Mouse (Mus musculus): ENCODE results near the gene Glod4.
A peak's percentile ranks its signal among the peaks of the same experiment; 100 is the strongest.

The Glod4 gene

DNA sequence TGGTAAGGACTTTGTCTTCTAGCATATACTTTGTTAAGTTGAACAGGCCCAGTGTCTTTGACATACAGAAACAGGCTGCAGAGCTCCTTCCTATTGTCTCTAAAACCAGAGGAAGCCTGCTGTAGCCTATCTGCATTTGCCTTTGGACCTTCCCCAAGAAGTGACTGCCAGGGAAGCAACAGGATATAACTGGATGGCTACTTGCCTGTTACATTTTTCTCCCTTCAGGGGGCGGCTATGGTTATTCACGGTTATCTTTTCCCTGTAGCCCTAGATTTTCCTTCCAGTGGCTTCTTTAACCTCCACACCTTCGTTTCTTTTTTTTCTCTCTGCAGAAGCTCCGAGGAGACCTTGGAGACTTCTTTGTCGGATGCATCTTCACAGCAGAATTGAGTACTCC is 36.7 kb downstream of the Glod4 start:
- peak; percentile 31 for DNase-seq (ENCODE audit: low read depth, low spot score)

DNA sequence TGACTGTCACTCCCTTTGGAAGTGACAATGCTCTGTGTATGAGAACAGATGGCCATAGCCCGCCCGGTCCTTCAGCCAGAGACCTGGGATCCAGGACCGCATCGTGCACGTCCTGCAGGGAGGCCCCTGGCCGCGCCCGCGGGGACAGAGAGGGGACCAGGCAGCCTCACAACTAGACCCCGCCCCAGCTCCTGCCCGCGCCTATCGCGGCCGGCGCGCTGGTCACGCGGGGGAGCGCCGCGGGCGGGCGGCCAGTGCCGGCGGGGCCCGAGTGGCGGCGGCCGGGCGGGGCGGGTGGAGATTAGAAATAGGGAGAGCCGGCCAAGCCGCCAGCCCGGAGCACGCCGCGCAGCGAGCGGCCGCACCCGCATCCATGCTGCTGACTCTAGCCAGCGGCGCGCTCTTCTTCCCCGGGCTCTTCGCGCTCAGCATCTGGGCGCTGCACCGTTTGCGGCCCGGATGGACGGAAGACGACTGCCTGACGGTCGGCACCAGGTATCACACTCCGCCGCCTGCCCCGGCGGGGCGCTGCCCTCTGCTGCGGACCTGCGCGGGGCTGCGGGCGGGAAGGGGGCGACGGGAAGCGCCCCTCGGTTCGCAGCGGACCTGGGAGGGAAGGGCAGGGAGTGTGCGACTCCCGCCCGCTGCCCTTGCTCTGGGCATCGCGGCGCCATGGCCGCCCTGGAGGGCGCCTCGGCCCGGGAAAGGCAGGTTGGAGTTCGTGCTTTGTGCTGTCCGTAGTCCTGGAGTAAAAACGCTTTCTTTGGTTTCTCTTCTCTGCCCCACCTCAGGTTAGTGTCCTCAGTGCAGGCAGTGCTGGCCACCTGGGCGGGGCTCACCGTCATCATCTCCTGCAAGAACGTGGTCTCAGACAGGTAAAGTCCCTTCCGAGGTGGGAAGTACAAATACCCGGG is 41.5 kb downstream of the Glod4 start:
- peak; percentile 73 for DNase-seq (ENCODE audit: low read depth, low spot score)

DNA sequence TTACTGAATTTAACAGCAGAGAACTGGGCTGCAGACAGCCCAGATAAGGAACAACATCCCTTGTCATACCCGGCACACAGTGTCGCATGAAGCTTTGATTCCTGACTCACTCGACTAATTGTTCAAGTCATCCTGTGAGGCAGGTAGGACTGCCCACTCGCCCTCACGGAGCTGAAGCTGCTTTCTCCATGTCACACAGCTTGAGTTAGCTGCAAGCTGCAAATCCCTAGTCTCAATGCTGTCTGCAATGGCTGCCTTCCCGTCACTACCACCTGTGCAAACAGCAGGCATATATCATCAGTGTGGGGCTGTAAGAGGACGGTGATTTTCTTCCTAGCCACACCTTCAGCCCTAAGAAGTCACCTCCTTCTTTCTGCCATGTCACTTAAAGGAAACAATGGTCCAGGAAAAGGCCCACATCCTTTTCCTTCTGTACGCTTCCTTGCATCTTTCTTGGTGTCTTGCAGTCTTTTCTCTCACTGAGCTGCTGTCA is 46.5 kb downstream of the Glod4 start:
- DNase-seq (ENCODE audit: low read depth, low spot score): no peak

DNA sequence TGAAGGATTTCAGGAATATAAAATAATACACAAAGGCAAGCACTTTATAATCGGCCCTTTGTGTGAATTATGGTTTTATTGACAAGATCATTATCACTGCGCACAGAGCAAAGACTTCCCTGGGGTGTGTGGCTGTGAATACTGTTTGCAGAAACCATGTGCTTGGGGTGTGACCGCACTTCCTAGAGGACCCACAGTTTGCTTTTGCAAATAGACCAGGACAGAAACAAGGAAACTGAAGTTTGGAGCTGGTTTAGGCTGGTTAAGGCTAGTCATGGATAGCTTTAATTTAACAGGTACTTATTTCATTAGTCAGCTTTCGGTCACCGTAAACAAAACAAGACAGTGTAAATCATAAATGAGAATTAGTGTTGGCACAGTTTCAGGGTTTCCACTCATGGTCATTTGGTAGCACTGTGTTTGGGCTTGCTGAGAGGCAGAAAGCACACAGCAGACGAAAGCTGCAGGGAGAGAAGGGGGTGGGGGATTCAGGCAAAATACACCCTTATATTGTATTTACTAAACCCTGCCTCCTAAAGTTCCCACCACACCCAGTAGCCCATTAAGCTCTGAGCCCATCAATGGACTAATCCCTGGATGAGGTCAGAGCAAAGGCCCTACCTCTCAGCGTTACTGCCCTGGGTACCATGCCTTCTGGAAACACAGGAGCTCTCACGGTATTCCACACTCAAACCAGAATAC is 47.1 kb downstream of the Glod4 start:
- peak; percentile 57 for DNase-seq (ENCODE audit: low read depth, low spot score)

DNA sequence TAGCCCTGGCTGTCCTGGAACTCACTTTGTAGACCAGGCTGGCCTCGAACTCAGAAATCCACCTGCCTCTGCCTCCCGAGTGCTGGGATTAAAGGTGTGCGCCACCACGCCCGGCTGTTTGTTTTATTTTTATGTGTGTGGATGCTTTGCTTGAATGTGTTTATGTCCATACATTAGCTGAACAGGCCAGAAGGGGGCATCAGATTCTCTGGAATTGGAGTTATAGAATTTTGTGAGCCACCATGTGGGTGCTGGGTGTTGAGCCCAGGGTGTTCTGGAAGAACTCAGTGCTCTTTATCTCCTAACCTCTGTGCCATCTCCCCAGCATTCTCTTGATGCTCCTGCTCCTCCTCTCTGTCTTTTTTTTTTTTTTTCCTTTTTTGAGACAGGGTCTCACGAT is 56.6 kb downstream of the Glod4 start:
- peak; percentile 42 for DNase-seq (ENCODE audit: low read depth, low spot score)

DNA sequence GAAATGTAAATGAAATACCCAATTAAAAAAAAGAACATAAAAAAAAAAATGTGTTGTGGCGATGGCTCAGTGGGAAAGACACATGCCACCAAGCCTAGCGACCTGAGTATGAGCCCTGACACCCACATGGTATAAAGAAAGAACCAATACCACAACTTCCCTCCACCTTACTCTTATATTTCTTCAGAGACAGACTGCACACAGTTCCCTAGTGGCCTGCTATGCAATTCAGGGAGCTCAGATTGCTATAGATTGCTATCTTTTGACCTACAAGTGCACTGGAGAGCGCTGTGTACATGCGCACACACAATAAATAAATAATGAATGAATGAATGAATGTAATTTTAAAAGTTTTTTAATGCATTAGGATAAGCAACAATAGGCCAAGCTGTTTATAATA is 59.8 kb downstream of the Glod4 start:
- DNase-seq (ENCODE audit: low read depth, low spot score): no peak

DNA sequence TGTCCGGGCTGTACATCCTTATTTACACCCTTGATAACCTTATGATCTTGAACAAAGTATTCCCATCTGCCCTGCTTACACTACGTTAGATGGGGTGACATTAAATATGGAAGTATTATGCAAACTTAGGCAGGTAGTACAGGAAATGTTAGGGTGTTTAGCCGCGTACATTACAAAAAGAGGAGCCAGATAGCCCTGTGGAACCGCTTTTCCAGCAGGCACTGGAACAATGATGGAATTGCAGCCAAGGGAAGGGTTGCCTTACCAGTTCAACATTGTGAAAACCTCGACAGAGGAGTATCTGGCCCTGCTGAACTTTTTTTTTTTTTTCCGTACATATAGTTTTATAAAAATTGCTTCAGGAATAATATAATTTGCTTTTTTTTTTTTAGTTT is 63.4 kb downstream of the Glod4 start:
- no peak for DNase-seq (ENCODE audit: low read depth, low spot score)

DNA sequence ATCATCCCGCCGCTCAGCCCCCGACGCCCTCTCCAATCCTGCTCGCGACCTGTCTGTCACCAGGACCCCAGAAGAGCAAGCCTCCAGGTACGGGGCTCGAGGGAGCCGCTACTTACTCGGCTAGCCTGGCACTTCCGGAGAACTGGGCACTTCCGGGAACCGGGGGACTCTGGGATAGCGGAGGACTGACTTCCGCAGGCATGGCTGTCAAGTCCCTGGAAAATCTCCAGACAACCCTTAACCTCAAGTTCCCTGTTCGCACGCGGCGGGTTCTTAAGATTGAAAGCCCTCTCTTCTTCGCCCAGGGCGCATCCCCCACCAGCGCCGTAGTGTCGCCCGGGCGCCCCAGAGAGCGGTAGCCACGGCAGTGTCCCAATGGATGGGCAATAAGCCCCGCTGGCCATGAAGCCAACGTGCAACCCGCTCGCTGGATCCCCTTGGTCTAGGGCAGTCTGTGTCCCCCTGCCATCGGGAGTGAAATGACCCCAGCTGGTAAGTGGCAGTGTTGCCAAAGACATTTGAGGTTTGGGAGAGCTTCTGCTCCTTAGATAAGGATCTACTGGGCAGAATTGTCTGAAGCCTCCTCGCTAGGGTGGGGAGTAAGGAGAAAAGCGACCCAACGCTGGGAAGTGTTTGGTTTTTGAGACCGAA is 63.9 kb downstream of the Glod4 start, which contains the start of the genes Vps53 and Fam57a:
Gene Vps53 (minus strand): TSS at position 153 of the 651 bp plus-strand sequence.
Gene Fam57a (plus strand): TSS at position 177 of the 651 bp plus-strand sequence.
- peak; percentile 75 for DNase-seq (ENCODE audit: low read depth, low spot score)

DNA sequence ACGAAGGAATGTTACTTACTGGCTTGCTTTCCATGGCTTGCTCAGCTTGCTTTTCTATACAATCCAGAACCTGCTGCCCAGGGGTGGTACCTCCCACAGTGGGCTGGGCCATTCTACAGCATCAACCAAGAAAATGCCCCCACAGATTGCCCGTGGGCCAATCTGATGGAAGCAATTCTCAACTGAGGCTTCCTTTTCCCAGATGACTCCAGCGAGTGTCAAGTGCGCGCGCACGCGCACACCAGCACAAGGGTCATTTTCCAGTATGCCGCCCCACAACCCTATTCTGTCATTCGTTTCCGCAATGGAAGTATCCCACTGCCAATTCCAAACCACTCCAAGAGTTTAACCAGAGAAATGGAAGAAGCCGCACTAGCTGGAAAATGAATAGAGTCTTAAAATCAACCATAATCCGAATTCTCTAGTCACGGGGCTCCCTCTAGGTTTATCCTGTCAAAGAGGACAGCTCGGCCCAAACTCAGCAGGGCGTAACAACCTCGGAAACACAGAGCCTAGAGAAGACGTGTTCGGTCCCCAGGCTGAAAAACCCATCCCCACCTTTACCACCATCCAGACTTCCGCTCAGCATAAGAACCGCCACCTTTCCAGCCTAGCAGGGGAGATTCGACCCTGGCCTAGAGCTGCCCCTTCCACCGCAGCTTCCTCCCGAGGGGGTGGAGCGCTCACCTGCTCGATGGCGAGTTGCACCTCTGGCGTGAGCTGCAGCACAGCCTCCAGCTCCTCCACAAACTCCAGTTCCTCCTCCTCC is 64.6 kb downstream of the Glod4 start:
- peak; percentile 87 for DNase-seq (ENCODE audit: low read depth, low spot score)

DNA sequence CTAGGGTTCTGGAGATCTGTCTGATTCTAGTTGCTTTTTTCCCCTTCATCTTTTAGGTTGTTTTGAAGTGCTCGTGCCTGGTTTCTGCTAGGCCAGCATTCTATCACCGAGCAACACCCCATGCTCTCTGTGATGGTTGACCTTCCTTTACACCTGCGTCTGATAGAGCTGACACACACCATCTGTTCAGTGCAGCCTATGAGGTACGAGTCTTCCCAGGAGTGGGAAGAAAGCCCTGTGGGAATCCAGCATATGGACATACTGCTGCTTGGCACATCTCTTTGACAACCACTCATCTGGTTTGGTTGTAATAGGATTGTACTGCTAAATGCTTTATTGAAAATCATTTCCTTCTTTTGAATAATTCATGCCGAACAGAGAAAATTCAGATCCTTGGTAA is 73.3 kb downstream of the Glod4 start:
- DNase-seq (ENCODE audit: low read depth, low spot score): no peak

DNA sequence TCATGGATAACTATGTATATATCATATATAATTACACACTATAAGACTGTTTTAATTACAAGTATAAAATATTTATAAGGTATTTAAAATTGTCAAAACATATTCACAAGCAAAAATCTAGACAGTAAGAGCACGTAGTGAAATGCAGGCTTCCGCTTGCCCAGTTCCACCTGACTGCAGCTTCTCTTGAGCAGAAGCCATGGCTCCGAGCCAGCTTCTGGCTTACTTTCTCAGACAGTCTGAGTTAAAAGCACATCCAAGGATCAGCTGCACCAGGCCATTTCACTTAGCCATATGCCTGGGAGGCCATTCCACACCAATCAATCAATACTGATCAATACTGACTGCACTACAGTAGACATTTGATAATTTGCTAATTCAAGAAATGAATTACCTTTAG is 74.5 kb downstream of the Glod4 start:
- no peak for DNase-seq (ENCODE audit: low read depth, low spot score)

DNA sequence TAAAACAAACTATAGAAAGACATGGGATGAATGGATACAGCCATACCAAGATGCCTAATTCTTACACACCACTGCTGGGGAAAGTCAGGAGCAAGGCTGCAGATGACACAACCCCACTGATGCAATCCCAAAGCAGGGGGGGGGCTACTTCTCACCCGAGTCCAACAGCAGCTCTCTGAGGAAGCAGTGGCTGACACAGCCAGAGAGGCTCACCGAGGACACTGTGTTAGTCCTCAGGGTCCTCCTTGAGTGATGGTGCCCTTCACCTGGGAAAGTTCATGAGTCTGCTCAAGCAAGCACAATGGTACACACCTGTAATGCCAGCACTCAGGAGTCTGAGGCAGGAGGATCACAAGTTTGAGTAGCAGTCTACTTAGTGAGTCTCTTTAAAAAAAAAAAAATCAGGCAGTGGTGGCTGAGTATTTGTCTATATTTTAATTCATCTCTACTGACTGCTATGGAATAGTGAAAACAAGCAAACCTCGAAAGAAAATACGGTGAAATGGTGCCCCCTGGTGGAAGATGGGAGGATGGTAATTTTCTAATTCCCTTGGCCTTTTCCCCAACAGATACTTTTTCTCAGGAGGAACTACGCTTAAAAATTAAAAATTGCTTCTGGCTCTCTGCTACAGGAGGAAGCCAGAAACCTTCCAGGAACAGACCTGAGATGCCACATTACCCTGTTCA is 76.3 kb downstream of the Glod4 start:
- DNase-seq (ENCODE audit: low read depth, low spot score): peak; percentile 77

DNA sequence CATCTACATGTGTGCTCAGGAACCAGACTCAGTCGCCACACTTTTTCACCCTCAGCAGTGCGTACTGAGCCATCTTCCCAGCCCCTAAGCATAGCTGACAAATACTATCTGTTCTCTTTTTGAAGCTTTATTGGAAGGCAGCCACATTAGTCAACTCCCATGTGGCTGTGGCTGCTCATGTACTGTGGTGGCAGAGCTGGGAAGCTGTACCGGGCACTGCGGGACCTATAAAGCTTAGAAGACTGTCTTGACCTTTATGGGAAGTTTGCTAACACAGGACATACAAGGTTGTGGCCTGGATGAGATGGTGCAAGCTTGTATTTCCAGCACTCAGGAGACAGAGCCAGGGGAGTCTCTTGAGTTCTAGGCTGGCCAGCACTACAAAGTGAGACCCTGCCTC is 76.9 kb downstream of the Glod4 start:
- DNase-seq (ENCODE audit: low read depth, low spot score): no peak

DNA sequence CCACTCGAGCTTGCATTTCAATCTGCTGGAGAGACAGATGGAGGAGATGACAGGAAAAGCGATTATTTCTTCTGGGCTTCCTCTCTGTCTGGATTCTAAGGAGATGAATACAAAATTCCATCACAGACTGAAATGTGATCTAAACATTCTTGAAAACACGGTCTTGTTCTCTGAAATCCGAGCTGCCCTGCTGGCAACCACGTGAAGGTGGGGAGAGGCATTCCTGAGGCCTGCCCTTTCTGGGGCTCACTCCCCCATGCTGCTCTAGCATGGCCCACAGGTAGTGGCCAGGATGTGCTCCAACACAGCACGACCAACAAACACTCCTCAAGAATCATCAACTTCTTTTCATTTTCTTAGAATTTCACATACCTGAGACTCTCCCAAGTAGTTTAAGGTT is 83.3 kb downstream of the Glod4 start:
- peak; percentile 29 for DNase-seq (ENCODE audit: low read depth, low spot score)

DNA sequence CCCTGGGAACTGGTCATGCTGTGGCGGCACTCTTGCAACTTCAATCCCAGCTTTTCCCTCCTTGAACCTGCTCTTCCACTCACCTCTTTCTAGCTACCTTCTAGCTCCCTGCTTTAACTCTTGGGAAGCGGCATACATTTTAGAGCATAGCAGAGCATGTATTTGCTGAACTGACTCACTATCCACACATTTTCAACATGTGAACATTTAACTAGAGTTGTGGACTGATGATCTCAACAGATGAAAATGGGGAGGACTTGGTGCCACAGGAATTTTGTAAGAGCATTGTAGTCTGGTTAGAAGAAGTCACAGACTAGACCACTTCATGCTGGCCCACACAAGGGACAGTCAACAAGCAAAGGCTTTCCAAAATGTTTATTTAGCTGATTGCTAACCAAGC is 85.2 kb downstream of the Glod4 start:
- no peak for DNase-seq (ENCODE audit: low read depth, low spot score)

DNA sequence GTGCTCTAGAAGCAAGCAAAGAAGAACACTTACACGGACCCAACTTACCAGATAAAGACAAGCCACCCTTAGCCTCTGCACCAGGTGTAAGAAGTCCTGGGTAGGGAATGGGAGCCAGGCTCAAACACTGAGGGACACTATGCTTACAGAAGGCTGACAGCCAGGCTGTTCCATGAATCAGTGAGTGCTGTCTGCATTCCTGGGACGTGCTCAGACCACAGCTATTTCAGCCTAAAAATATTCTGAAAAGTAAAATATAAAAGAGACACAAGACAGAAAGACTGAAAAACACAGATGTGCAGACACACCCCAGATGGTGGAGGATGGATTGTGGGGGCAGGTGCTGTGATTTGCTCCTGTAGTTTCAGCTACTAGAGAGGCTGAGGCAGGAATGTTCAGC is 88.7 kb downstream of the Glod4 start:
- DNase-seq (ENCODE audit: low read depth, low spot score): no peak

DNA sequence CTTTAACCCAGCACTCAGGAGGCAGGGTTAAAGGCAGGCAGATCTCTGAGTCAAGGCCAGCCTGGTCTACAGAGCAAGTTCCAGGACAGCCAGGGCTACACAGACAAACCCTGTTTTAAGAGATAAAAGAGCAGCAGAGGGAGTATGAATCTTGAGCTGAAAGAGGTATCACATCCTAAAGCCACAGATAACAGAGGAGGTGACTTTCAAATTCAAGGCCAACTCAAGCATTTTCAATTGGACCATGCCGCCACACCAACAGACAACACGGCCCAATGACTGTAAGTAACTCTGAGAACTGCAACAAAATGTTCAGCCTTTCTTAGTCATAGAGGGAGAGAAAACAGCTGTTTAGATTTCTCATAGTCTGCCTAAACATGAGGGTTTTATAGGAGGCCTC is 89.3 kb downstream of the Glod4 start:
- DNase-seq (ENCODE audit: low read depth, low spot score): no peak

DNA sequence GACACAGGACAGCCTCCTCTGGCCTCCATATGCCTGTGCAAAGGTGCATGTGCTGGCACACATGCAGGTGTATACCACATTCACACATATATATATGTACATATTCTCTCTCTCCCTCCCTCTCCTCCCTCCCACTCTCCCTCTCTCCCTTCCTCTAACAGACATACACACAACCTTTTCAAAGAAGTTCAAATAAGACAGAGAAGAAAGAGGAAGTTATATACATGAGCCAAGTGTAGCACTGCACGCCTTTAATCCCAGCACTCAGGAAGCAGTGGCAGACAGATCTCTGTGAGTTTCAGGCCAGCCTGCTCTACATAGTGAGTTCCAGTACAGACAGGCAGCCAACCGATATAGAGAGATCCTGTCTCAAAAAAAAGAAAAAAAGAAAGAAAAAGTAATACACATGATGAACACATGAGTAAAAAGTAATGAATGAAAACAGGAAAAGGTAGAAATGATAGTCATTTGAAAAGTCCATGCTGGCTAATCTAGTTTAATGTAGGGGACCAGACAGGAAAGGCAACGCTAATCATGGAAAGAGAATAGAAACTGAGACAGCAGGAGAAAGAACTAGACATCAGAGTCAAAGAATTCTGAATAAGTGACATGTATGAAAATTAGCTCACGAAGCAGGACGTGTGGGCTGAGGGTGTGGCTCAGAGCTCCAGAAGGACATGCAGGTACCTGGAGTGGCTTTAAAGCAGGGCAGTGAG is 90.1 kb downstream of the Glod4 start:
- DNase-seq (ENCODE audit: low read depth, low spot score): no peak

DNA sequence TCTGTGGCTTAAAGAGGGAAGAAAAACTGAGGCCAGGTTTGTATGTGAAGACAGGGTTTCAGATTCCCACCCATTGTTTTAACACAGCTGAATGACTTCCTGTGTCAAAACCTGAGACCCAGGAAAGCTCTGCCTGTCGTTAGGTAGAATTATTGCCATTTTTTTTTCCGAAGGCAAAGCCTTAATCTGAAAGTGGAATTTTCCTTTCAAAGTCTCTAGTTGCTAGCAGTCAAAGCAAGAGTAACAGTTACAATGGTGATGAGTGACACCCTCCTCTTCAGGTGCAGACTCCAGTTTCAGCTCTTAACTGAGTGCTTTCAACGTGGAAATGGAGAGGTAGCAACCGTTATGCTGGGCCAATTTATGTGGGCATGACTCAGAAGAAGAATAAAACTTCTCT is 92.5 kb downstream of the Glod4 start:
- DNase-seq (ENCODE audit: low read depth, low spot score): peak; percentile 30
